Mouse (Mus musculus) cerebellum, adult 8-10 months (tissue): Measurements from ENCODE around the gene Dennd5a.
"Not testable (repeated sequence)": the region's sequence is repeated elsewhere in the genome, so short reads cannot be mapped to it uniquely, and the experiment has no call there.

Experiments used
- DNase-seq: peaks from one replicate; pipeline ENCODE4 v3.0.0; 2022

The Dennd5a gene

GRCm38 (mm10) chr7:109959716-109960612 is at the start of gene Dennd5a:
TSS of gene Dennd5a (minus strand) at chr7:109960470.
- peak; percentile 79 for DNase-seq

GRCm38 (mm10) chr7:110009084-110009483 is 48.8 kb upstream of the Dennd5a start:
- no peak for DNase-seq

- no peak for DNase-seq
These were observed 48.2 kb upstream of the Dennd5a start for GRCm38 (mm10) chr7:110008513-110008912.

- DNase-seq = no peak
These were observed 46.4 kb upstream of the Dennd5a start for GRCm38 (mm10) chr7:110006471-110007195.

GRCm38 (mm10) chr7:110005976-110006375 is 45.7 kb upstream of the Dennd5a start:
- DNase-seq = no peak

GRCm38 (mm10) chr7:110002968-110003367 is 42.7 kb upstream of the Dennd5a start:
- DNase-seq = peak; percentile 62

- DNase-seq = no peak
These were observed 41.8 kb upstream of the Dennd5a start for GRCm38 (mm10) chr7:110002092-110002491.

GRCm38 (mm10) chr7:109998388-109998787 is 38.1 kb upstream of the Dennd5a start:
- DNase-seq = no peak

- DNase-seq = peak; percentile 39
These were observed 33.1 kb upstream of the Dennd5a start for GRCm38 (mm10) chr7:109993157-109993959.

GRCm38 (mm10) chr7:109991286-109991685 is 31.0 kb upstream of the Dennd5a start:
- DNase-seq = no peak

GRCm38 (mm10) chr7:109986775-109987174 is 26.5 kb upstream of the Dennd5a start, which contains the start of gene Tmem41b:
TSS of gene Tmem41b (minus strand) at chr7:109986929.
- DNase-seq = not testable (repeated sequence)

GRCm38 (mm10) chr7:109986133-109986669 is 25.9 kb upstream of the Dennd5a start:
- DNase-seq = peak; percentile 99

- DNase-seq = no peak
These were observed 25.4 kb upstream of the Dennd5a start for GRCm38 (mm10) chr7:109985661-109986132.

- not testable (repeated sequence) for DNase-seq
These were observed 24.3 kb upstream of the Dennd5a start for GRCm38 (mm10) chr7:109984608-109985007.

GRCm38 (mm10) chr7:109977131-109977530 is 16.9 kb upstream of the Dennd5a start:
- not testable (repeated sequence) for DNase-seq

- no peak for DNase-seq
These were observed 15.9 kb upstream of the Dennd5a start for GRCm38 (mm10) chr7:109975966-109976715.

- DNase-seq = no peak
These were observed 9.3 kb upstream of the Dennd5a start for GRCm38 (mm10) chr7:109969542-109969941.

GRCm38 (mm10) chr7:109968924-109969450 is 8.7 kb upstream of the Dennd5a start:
- DNase-seq = peak; percentile 65

GRCm38 (mm10) chr7:109967805-109968579 is 7.7 kb upstream of the Dennd5a start:
- peak; percentile 43 for DNase-seq

- DNase-seq = no peak
These were observed 5.4 kb upstream of the Dennd5a start for GRCm38 (mm10) chr7:109965658-109966057.

- no peak for DNase-seq
These were observed 3.4 kb upstream of the Dennd5a start for GRCm38 (mm10) chr7:109963707-109964106.
